Mouse (Mus musculus): ENCODE measurements around the gene Fat1. TPM values are rescaled to one million over a fixed set of nuclear protein-coding genes. Genes with fewer than 3 reads are reported as not detected.

Fat1 gene
- polyA plus RNA-seq, 1 experiment from 2014 or later = 11.9 TPM

- H3K4me2 ChIP-seq (replicated peaks) = no peak overlapping the region
- WGBS = 93% methylated on average over 8 of the region's 8 CpGs
- peaks cover 30% of the 10 kb centered on the region for H3K36me3 ChIP-seq
- no peak for ATAC-seq
- no peak overlapping the region for H3K4me3 ChIP-seq (replicated peaks)
- H3K9me3 ChIP-seq = no peaks in the 10 kb centered on the region
- no peak overlapping the region for H3K9ac ChIP-seq (replicated peaks)
- H3K4me1 ChIP-seq (replicated peaks) = no peaks in the 10 kb centered on the region
- no peak overlapping the region for H3K27ac ChIP-seq
- no peaks in the 10 kb centered on the region for H3K27me3 ChIP-seq
Measured at GRCm38 (mm10) chr8:45013852-45014251, 78.6 kb downstream of the Fat1 start.

GRCm38 (mm10) chr8:45014498-45015067 lies 79.3 kb downstream of the Fat1 start:
- Histone ChIP-seq H3K4me1 (replicated peaks) (no peaks in the 10 kb centered on the region), H3K4me3 (replicated peaks) (no peak overlapping the region), H3K27ac (no peak overlapping the region), H3K36me3 (peaks cover 30% of the 10 kb centered on the region), H3K4me2 (replicated peaks) (no peak overlapping the region), H3K27me3 (no peaks in the 10 kb centered on the region), H3K9me3 (no peaks in the 10 kb centered on the region), H3K9ac (replicated peaks) (no peak overlapping the region)
- ATAC-seq = peak; percentile 43; the same call in 1 of the 2 replicates
- WGBS = 92% methylated on average over 11 of the region's 11 CpGs

- H3K9me3 ChIP-seq = no peaks in the 10 kb centered on the region
- WGBS = 90% methylated on average over 8 of the region's 8 CpGs
Measured at GRCm38 (mm10) chr8:45015876-45016275, 80.6 kb downstream of the Fat1 start.

GRCm38 (mm10) chr8:45019241-45019640 lies 84.0 kb downstream of the Fat1 start:
- no peak for ATAC-seq
- no peak overlapping the region for H3K27ac ChIP-seq
- no peaks in the 10 kb centered on the region for H3K4me1 ChIP-seq (replicated peaks)
- no peak overlapping the region for H3K9ac ChIP-seq (replicated peaks)
- no peak overlapping the region for H3K4me2 ChIP-seq (replicated peaks)
- 65% methylated on average over 5 of the region's 5 CpGs for WGBS
- no peaks in the 10 kb centered on the region for H3K27me3 ChIP-seq
- no peak overlapping the region for H3K4me3 ChIP-seq (replicated peaks)
- 0 out of 2 replicates have a peak, but pooled peaks cover 8% of the 10 kb centered on the region for H3K9me3 ChIP-seq
- H3K36me3 ChIP-seq = peaks cover 36% of the 10 kb centered on the region

More at GRCm38 (mm10) chr8:45015876-45016275, 80.6 kb downstream of the Fat1 start:
- peaks cover 18% of the 10 kb centered on the region for H3K36me3 ChIP-seq
- H3K9ac ChIP-seq (replicated peaks) = no peak overlapping the region
- no peak for ATAC-seq
- H3K27me3 ChIP-seq = no peaks in the 10 kb centered on the region
- no peaks in the 10 kb centered on the region for H3K4me1 ChIP-seq (replicated peaks)
- no peak overlapping the region for H3K27ac ChIP-seq
- H3K4me3 ChIP-seq (replicated peaks) = no peak overlapping the region
- no peak overlapping the region for H3K4me2 ChIP-seq (replicated peaks)

GRCm38 (mm10) chr8:45021171-45021570 lies 85.9 kb downstream of the Fat1 start:
- no peak for ATAC-seq
- Histone ChIP-seq H3K27me3 (no peaks in the 10 kb centered on the region), H3K4me3 (replicated peaks) (no peak overlapping the region), H3K4me2 (replicated peaks) (no peak overlapping the region), H3K9me3 (peaks cover 13% of the 10 kb centered on the region; the same call in 1 of the 2 replicates), H3K27ac (no peak overlapping the region), H3K9ac (replicated peaks) (no peak overlapping the region), H3K36me3 (peaks cover 46% of the 10 kb centered on the region), H3K4me1 (replicated peaks) (no peaks in the 10 kb centered on the region)
- 94% methylated on average over 5 of the region's 5 CpGs for WGBS

GRCm38 (mm10) chr8:45021911-45022665 lies 86.8 kb downstream of the Fat1 start:
- peaks cover 52% of the 10 kb centered on the region for H3K36me3 ChIP-seq
- no peaks in the 10 kb centered on the region for H3K27me3 ChIP-seq

GRCm38 (mm10) chr8:45028081-45028497 lies 92.8 kb downstream of the Fat1 start:
- no peak for ATAC-seq
- WGBS = 91% methylated on average over 6 of the region's 6 CpGs
- H3K36me3 ChIP-seq = peaks cover 75% of the 10 kb centered on the region

More at GRCm38 (mm10) chr8:45021911-45022665, 86.8 kb downstream of the Fat1 start:
- H3K9ac ChIP-seq (replicated peaks) = no peak overlapping the region
- ATAC-seq = no peak
- H3K9me3 ChIP-seq = peaks cover 13% of the 10 kb centered on the region; the same call in 1 of the 2 replicates
- H3K27ac ChIP-seq = no peak overlapping the region
- no peaks in the 10 kb centered on the region for H3K4me1 ChIP-seq (replicated peaks)
- no peak overlapping the region for H3K4me2 ChIP-seq (replicated peaks)
- 97% methylated on average over 21 of the region's 21 CpGs for WGBS
- H3K4me3 ChIP-seq (replicated peaks) = no peak overlapping the region

GRCm38 (mm10) chr8:45038350-45038749 lies 103.1 kb downstream of the Fat1 start:
- peaks cover 84% of the 10 kb centered on the region for H3K36me3 ChIP-seq
- H3K4me1 ChIP-seq (replicated peaks) = no peaks in the 10 kb centered on the region
- no peak overlapping the region for H3K27ac ChIP-seq
- no peaks in the 10 kb centered on the region for H3K9me3 ChIP-seq
- H3K9ac ChIP-seq (replicated peaks) = no peak overlapping the region
- no peaks in the 10 kb centered on the region for H3K27me3 ChIP-seq
- H3K4me2 ChIP-seq (replicated peaks) = no peak overlapping the region
- no peak overlapping the region for H3K4me3 ChIP-seq (replicated peaks)
- whole genome bisulfite sequencing = 87% methylated on average over 15 of the region's 15 CpGs
- no peak for ATAC-seq

More at GRCm38 (mm10) chr8:45028081-45028497, 92.8 kb downstream of the Fat1 start:
- H3K4me2 ChIP-seq (replicated peaks) = no peak overlapping the region
- no peak overlapping the region for H3K4me3 ChIP-seq (replicated peaks)
- peaks cover 13% of the 10 kb centered on the region; the same call in 1 of the 2 replicates for H3K9me3 ChIP-seq
- H3K9ac ChIP-seq (replicated peaks) = no peak overlapping the region
- H3K27me3 ChIP-seq = no peaks in the 10 kb centered on the region
- no peak overlapping the region for H3K27ac ChIP-seq
- no peaks in the 10 kb centered on the region for H3K4me1 ChIP-seq (replicated peaks)

GRCm38 (mm10) chr8:45044160-45044559 lies 108.9 kb downstream of the Fat1 start:
- Histone ChIP-seq H3K9ac (replicated peaks) (no peak overlapping the region), H3K27me3 (no peaks in the 10 kb centered on the region), H3K4me3 (replicated peaks) (no peak overlapping the region), H3K4me2 (replicated peaks) (no peak overlapping the region), H3K36me3 (peaks cover 59% of the 10 kb centered on the region), H3K4me1 (replicated peaks) (no peaks in the 10 kb centered on the region), H3K9me3 (no peaks in the 10 kb centered on the region), H3K27ac (no peak overlapping the region)
- 95% methylated on average over 26 of the region's 26 CpGs for WGBS
- no peak for ATAC-seq

- 95% methylated on average over 8 of the region's 8 CpGs for WGBS
Measured at GRCm38 (mm10) chr8:45050451-45050850, 115.2 kb downstream of the Fat1 start.

GRCm38 (mm10) chr8:45051236-45051635 lies 116.0 kb downstream of the Fat1 start:
- Histone ChIP-seq H3K27ac (no peak overlapping the region), H3K27me3 (no peaks in the 10 kb centered on the region), H3K4me3 (replicated peaks) (no peak overlapping the region), H3K4me2 (replicated peaks) (no peak overlapping the region), H3K9me3 (no peaks in the 10 kb centered on the region), H3K9ac (replicated peaks) (no peak overlapping the region), H3K4me1 (replicated peaks) (no peaks in the 10 kb centered on the region), H3K36me3 (peaks cover 39% of the 10 kb centered on the region)
- WGBS = 94% methylated on average over 30 of the region's 30 CpGs
- ATAC-seq = no peak

More at GRCm38 (mm10) chr8:45050451-45050850, 115.2 kb downstream of the Fat1 start:
- H3K9me3 ChIP-seq = no peaks in the 10 kb centered on the region
- no peak overlapping the region for H3K9ac ChIP-seq (replicated peaks)
- no peak overlapping the region for H3K4me2 ChIP-seq (replicated peaks)
- no peak for ATAC-seq
- H3K4me3 ChIP-seq (replicated peaks) = no peak overlapping the region
- H3K36me3 ChIP-seq = peaks cover 39% of the 10 kb centered on the region
- no peaks in the 10 kb centered on the region for H3K27me3 ChIP-seq
- no peaks in the 10 kb centered on the region for H3K4me1 ChIP-seq (replicated peaks)
- H3K27ac ChIP-seq = no peak overlapping the region

GRCm38 (mm10) chr8:45052205-45052604 lies 117.0 kb downstream of the Fat1 start:
- no peaks in the 10 kb centered on the region for H3K4me1 ChIP-seq (replicated peaks)
- no peaks in the 10 kb centered on the region for H3K27me3 ChIP-seq
- WGBS = 81% methylated on average over 1 of the region's 1 CpGs
- no peak overlapping the region for H3K9ac ChIP-seq (replicated peaks)
- no peak overlapping the region for H3K4me2 ChIP-seq (replicated peaks)
- H3K27ac ChIP-seq = no peak overlapping the region
- H3K36me3 ChIP-seq = peaks cover 39% of the 10 kb centered on the region
- H3K9me3 ChIP-seq = no peaks in the 10 kb centered on the region
- ATAC-seq = peak; percentile 65; the same call in 1 of the 2 replicates
- H3K4me3 ChIP-seq (replicated peaks) = no peak overlapping the region
